Mouse (Mus musculus): ENCODE data around the gene Nrde2.

DNA sequence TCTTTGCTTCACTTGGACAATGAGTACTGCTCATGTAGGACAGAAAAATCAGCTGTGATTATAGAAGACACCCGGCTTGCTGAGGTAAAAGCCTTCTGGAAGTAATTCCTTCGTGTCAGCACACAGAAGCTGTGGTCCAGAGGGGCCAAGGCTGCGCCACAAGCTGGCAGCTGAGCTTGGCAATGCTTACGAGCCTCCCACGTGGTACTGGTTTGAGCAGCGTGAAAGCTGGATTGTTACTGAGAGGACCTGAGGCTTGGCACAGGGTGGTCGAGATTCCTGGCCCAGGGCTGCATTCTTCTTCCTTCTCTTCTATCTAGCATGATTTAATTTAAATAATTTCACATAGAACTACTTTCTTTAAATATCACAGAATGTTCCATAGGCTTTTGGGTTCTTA lies 37.3 kb upstream of the Nrde2 start:
- TF ChIP-seq POLR2A (IDR thresholded peaks at IDR 0.05; ENCODE audit: low read depth, low read length) (no peak), CTCF (IDR thresholded peaks at IDR 0.05; ENCODE audit: borderline replicate concordance, insufficient read depth, low read length) (no peak)
